Mouse (Mus musculus) kidney, embryonic 15.5 days (tissue): ENCODE results near the gene Dok7. TPM values are rescaled to one million over a fixed set of nuclear protein-coding genes. Genes with fewer than 3 reads are reported as not detected.
A peak's percentile ranks its signal among the peaks of the same experiment; 100 is the strongest.

Source experiments
- ATAC-seq: fragments of 200-750 bp; cut with Nextera tagmentation; replicated peaks from 2 replicates; pipeline ENCODE4 v1.8.0; 2017; ENCODE audit warnings: moderate TSS enrichment; ENCODE audit not compliant: low FRiP score
- H3K27ac ChIP-seq: fragments of 300-500 bp; sonication (generic); 2 replicates; pipeline ENCODE4 v1.5.1; 2015; ENCODE audit warnings: mild to moderate bottlenecking, inconsistent platforms
- H3K27me3 ChIP-seq: fragments of 300-500 bp; sonication (generic); 2 replicates; pipeline ENCODE4 v1.6.1; 2015; ENCODE audit warnings: inconsistent platforms
- H3K36me3 ChIP-seq: fragments of 300-500 bp; sonication (generic); 2 replicates; pipeline ENCODE4 v1.6.1; 2015; ENCODE audit warnings: inconsistent platforms
- H3K4me1 ChIP-seq: fragments of 300-500 bp; sonication (generic); 2 replicates; pipeline ENCODE4 v1.6.1; 2015; ENCODE audit warnings: inconsistent platforms
- H3K4me2 ChIP-seq: fragments of 300-500 bp; sonication (generic); 2 replicates; pipeline ENCODE4 v1.6.1; 2015; ENCODE audit warnings: moderate library complexity, mild to moderate bottlenecking, inconsistent platforms
- H3K4me3 ChIP-seq: fragments of 300-500 bp; sonication (generic); replicated peaks from 2 replicates; pipeline ENCODE4 v1.5.1; 2015; ENCODE audit warnings: mild to moderate bottlenecking, inconsistent platforms
- H3K9ac ChIP-seq: fragments of 300-500 bp; sonication (generic); 2 replicates; pipeline ENCODE4 v1.6.1; 2015; ENCODE audit warnings: mild to moderate bottlenecking, inconsistent platforms
- H3K9me3 ChIP-seq: fragments of 300-500 bp; sonication (generic); replicated peaks from 2 replicates; pipeline ENCODE4 v1.6.1; 2016; ENCODE audit warnings: inconsistent platforms
- WGBS: fragments of 180-500 bp; shearing (Covaris S2); methylation state at CpG from one replicate; pipeline ENCODE4 v1.1.7; 2015; ENCODE audit warnings: mixed read lengths; 5-methylcytosine and 5-hydroxymethylcytosine counted together
- polyA plus RNA-seq: library from polyadenylated mRNA; unstranded; fragments of >200 nt; fragmentation: Nextera tagmentation; extraction: Ambion mirVana; gene quantifications from 2 replicates; pipeline ENCODE4 v1.2.1, GENCODE M21; 2015

Gene Dok7
- polyA plus RNA-seq, 1 experiment from 2014 or later: 1.1 TPM

DNA sequence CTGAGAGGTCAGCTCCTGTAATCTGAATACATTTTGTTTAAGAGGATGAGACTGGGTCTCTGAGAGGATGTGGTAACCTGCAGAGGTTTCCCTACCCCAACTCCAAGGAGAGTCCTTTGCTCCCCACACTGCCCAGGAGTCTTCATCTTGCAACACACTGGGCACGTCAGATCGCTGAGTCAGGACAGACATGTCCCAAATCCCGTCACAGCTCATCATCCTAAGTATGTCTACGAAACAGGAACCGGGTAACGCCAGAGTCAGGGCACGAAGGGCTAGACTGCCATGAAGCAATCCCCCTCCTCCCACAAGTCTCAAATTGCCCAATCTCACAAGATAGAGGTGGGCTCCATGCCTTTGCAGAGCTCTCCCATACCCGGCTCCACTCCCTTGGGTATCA lies 46.5 kb downstream of the Dok7 start:
- no peak overlapping the region for H3K9ac ChIP-seq
- no peak for ATAC-seq
- peaks cover 26% of the 10 kb centered on the region for H3K4me1 ChIP-seq
- no peak overlapping the region for H3K27ac ChIP-seq
- H3K9me3 ChIP-seq: no peaks in the 10 kb centered on the region
- peaks cover 46% of the 10 kb centered on the region for H3K36me3 ChIP-seq
- no peaks in the 10 kb centered on the region for H3K27me3 ChIP-seq
- H3K4me2 ChIP-seq: peak overlapping the region; percentile 70; the same call in 1 of the 2 replicates
- 63% methylated on average over 8 of the region's 8 CpGs for WGBS
- no peak overlapping the region for H3K4me3 ChIP-seq

DNA sequence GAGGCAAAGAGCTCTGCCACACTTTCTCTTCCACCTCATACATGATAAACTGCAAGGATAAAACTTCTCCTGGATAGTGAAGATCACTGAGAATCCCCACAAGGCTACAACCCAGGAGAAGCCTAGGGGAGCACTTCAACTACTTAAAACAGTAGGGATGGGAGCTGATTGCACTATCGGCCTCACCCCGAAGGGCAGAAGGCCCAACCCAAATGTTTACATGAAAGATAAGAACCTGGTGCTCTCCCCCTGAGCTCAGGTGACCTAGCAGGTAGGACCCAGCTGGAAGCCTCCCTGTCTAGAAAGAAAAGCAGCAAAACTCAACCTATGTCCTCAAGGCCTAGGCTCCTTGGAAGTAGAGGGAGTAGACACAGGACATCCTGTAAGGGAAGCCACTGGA lies 47.0 kb downstream of the Dok7 start:
- H3K4me3 ChIP-seq: peak overlapping the region; percentile 90

DNA sequence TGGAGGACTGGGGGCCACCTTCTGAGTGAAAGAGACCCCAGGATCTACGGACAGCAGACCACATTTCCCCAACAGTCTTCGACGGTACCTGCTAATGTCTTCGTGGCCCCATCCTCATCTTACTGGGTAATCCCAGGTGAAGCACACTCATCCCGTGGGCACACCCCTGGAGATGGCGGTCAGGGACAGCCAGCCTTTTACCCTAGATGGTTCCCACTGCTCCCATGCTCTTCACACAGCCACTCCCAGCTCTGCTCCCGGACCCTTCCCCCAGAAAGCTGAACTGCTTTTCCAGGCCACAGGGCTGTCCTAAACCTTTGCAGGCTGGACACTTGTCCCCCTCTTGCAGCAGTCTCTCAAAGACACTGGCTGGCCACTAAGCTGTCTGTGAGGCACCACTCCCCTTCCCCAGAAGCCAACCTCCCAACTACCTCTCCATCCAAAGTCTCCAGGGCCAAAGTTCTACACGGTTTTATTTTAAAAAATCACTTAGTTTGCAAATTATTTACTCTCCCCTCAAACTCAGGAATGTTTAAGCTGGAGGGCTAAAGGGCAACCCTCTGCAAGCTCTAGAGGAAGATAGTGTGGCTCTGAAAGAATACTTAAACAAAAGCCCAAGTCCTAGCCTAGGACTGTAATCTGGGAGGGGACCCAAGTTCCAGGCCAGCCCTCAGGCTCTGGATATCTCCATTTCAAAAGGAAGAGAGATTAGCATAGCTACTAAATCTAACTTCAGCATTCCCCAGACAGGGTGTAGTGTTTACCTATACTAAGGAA lies 47.8 kb downstream of the Dok7 start:
- Histone ChIP-seq H3K4me1 (peaks cover 26% of the 10 kb centered on the region), H3K4me3 (peak overlapping the region; percentile 90), H3K4me2 (peak overlapping the region; percentile 70), H3K36me3 (peaks cover 33% of the 10 kb centered on the region), H3K27me3 (no peaks in the 10 kb centered on the region), H3K27ac (peak overlapping the region; percentile 77; the same call in 1 of the 2 replicates), H3K9ac (peak overlapping the region; percentile 62), H3K9me3 (no peaks in the 10 kb centered on the region)
- WGBS: 63% methylated on average over 8 of the region's 8 CpGs
- no peak for ATAC-seq

More for the DNA sequence above, 47.0 kb downstream of the Dok7 start:
- WGBS: 78% methylated on average over 2 of the region's 2 CpGs
- Histone ChIP-seq H3K9me3 (no peaks in the 10 kb centered on the region), H3K36me3 (peaks cover 41% of the 10 kb centered on the region), H3K4me2 (peak overlapping the region; percentile 70), H3K27me3 (no peaks in the 10 kb centered on the region), H3K9ac (no peak overlapping the region), H3K4me1 (peaks cover 26% of the 10 kb centered on the region), H3K27ac (no peak overlapping the region)
- no peak for ATAC-seq

DNA sequence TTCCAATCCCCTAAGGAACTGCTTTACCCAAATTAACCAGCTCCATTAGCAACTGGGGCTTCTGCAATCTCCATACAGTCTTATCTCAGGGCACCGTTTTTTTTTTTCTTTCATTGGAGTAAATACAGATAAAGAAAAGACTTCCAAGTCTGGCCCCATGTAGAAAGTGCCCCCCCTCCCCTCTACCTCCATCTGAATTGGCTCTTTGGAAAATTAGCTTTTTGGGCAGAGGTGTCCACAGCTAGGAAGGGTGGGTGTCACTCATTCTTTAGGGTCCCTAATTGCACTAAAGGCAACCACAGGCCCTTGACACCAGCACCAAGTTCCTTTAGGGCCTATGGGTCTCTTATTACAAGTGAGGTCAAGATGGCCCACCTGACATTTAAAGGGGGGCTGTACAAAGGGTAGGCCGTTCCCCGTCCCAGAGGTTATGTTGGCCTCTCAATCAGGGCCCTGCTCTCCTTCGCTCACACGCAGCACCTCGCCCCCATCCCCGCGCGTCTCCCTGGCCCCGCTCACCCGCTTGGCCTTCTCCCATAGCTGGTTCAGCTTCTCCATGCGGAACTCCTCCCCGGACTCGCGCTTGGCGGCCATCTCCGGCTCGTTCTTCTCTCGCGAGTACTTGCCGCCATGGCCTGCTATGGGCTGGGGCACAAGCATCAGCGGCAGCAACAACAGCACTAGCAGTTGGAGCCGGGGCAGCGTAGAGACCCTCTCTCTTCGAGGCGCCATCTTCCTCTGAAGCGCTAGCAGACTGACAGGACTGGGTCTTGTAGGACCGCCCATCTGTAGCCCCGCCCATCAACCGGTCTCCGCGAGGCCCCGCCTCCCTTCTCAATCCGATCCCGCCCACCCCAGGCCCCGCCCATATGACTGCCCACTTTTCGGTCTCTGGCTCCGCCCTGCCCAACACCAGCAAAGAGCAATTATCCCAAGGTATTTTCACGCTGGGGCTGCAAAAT lies 48.7 kb downstream of the Dok7 start, which contains the start of gene Lrpap1:
Gene Lrpap1 (minus strand): TSS at position 807 of the 962 bp plus-strand sequence.
- Histone ChIP-seq H3K9me3 (no peaks in the 10 kb centered on the region), H3K9ac (peak within 1 kb of the TSS; percentile 62), H3K4me3 (peak within 1 kb of the TSS; percentile 90), H3K36me3 (peaks cover 24% of the 10 kb centered on the region), H3K4me2 (peak within 1 kb of the TSS; percentile 70), H3K27me3 (no peaks in the 10 kb centered on the region), H3K4me1 (peaks cover 26% of the 10 kb centered on the region), H3K27ac (peak within 1 kb of the TSS; percentile 77)
- WGBS: under 1% methylated on average over 39 of the region's 39 CpGs
- peak; percentile 95 for ATAC-seq

DNA sequence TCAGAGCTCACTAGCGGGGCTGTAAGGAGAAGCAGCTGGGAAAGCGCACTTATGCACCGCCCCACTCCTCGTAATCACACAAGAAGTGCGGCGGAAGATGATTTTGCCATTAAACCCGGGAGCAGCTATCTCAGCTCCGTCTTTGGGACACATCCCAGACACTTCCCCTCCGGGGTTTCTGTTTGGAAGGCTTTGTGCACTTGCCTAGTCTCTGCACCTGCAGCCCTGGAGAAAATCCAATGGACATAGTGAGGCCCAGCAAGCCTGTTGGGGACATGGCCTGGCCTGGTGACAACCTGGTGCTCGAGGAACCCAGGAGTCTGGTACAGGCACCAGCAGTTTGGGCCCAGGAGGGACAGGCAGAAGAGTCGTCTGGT lies 49.3 kb downstream of the Dok7 start:
- peak overlapping the region; percentile 90 for H3K4me3 ChIP-seq
- H3K36me3 ChIP-seq: peaks cover 18% of the 10 kb centered on the region
- 8% methylated on average over 11 of the region's 11 CpGs for WGBS
- H3K27me3 ChIP-seq: no peaks in the 10 kb centered on the region
- H3K4me2 ChIP-seq: peak overlapping the region; percentile 70
- 0 out of 2 replicates have a peak overlapping the region, but pooled peaks have one; percentile 1 for H3K27ac ChIP-seq
- no peaks in the 10 kb centered on the region for H3K9me3 ChIP-seq
- peak overlapping the region; percentile 35; the same call in 1 of the 2 replicates for H3K9ac ChIP-seq
- peaks cover 26% of the 10 kb centered on the region for H3K4me1 ChIP-seq
- no peak for ATAC-seq

DNA sequence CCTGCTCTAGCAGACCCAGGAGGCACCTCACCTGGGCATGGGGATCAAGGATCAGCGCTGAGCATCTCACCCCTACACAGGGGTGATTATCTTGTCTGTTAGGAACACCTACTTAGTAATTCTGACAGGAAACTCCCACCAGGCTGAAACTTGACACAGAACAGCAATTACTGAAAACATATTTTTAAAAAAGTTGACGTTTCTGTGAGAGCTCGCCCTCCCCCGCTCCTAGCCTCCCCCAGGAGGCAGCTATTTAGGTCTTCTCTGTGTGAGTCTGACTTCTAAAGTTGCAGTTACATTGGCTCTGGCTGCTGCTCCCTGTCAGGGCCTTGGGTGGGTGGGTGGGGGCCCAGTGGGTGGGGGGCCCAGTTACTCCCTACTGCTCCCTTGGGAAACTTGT lies 55.9 kb downstream of the Dok7 start:
- Histone ChIP-seq H3K36me3 (no peaks in the 10 kb centered on the region), H3K9me3 (no peaks in the 10 kb centered on the region), H3K27me3 (no peaks in the 10 kb centered on the region), H3K4me3 (no peak overlapping the region), H3K4me2 (no peak overlapping the region), H3K9ac (no peak overlapping the region), H3K4me1 (no peaks in the 10 kb centered on the region), H3K27ac (no peak overlapping the region)
- ATAC-seq: no peak
- 37% methylated on average over 4 of the region's 4 CpGs for WGBS

DNA sequence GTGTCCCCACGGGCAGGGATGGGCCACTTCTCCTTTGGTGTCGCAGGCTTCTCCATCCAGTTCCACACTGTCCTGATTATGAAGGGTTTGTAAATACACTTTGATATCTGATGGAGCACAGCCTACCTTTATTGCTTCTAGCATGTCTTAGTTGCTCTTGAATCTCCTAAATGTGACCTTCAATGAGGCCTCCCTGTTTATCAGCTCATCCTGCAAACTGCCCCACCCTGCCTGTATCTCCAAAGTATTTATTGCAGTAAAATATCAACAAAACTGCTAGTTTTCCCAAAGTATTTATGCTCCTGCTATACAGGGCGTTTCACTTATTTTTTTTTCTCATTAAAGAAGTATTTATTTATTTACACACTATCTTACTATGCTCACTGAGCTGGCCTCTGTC lies 59.4 kb downstream of the Dok7 start:
- 79% methylated on average over 3 of the region's 3 CpGs for WGBS
- Histone ChIP-seq H3K4me2 (no peak overlapping the region), H3K4me3 (no peak overlapping the region), H3K36me3 (no peaks in the 10 kb centered on the region), H3K4me1 (no peaks in the 10 kb centered on the region), H3K9ac (no peak overlapping the region), H3K27me3 (0 out of 2 replicates have a peak, but pooled peaks cover 4% of the 10 kb centered on the region), H3K9me3 (no peaks in the 10 kb centered on the region), H3K27ac (no peak overlapping the region)
- no peak for ATAC-seq

DNA sequence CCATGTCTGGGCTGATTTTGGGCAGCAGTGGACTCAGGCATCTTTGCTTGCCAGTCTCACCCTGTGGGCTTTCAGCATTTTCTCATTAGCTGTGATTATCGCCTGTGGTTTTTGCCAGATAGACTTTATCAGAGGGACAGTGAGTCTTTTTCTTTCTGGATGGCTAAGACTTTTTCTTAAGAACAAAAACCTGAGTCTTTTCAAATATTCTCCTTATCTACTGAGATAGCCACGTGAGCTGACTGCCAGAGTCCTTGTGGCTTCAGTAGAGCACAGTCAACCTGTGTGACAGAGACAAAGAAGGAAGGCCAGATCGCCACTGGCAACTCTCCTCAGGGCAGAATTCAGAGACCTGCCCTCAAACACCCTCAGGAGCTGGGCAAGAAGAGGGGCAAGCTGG lies 61.1 kb downstream of the Dok7 start:
- Histone ChIP-seq H3K9me3 (no peaks in the 10 kb centered on the region), H3K36me3 (no peaks in the 10 kb centered on the region), H3K4me2 (no peak overlapping the region), H3K4me1 (no peaks in the 10 kb centered on the region), H3K27me3 (0 out of 2 replicates have a peak, but pooled peaks cover 4% of the 10 kb centered on the region), H3K4me3 (no peak overlapping the region), H3K27ac (no peak overlapping the region), H3K9ac (no peak overlapping the region)
- WGBS: 83% methylated on average over 3 of the region's 3 CpGs
- no peak for ATAC-seq

DNA sequence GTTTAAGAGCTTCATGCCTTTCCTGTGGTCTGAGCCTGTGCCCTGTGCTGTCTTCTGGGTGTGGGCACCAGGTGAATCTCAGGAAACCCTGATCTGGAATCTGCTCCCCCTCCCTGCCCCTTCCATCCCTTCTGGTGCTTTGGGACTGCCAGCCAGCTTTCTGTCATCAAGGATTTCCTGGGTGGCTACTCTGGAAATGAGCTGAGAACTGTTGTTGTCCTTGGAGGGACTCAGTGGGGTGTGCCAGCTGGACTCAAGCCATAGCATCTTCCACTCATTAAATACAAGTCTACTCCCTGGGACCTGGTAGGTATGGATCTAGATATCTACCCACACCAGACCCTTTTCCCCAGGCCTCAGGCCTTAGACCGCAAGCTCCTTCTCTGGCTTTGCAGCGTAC lies 61.9 kb downstream of the Dok7 start:
- Histone ChIP-seq H3K36me3 (no peaks in the 10 kb centered on the region), H3K27me3 (0 out of 2 replicates have a peak, but pooled peaks cover 4% of the 10 kb centered on the region), H3K9ac (no peak overlapping the region), H3K4me1 (no peaks in the 10 kb centered on the region), H3K27ac (no peak overlapping the region), H3K4me3 (no peak overlapping the region), H3K9me3 (no peaks in the 10 kb centered on the region), H3K4me2 (no peak overlapping the region)
- no peak for ATAC-seq
- WGBS: 90% methylated on average over 2 of the region's 2 CpGs

DNA sequence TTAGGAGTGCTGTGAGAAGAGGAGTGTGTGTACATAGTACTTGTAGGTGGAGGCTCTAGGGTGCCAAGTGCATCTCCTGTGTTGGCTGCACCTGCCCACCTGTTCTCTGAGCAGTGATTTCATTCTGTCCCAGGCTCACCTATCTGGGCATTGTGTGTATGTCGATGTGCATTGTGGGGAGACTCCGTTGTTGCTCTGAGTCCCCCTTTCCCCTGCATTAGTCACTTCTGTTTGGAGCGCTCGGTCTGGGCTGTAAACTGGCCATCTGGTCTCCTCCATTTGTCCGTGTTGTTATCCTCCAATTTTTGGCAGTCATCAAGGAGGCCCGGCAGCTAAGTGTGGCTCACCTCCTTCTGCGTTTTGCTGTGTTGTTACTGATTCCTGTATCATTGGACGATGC lies 63.5 kb downstream of the Dok7 start:
- no peaks in the 10 kb centered on the region for H3K36me3 ChIP-seq
- no peaks in the 10 kb centered on the region for H3K4me1 ChIP-seq
- H3K9ac ChIP-seq: no peak overlapping the region
- 0 out of 2 replicates have a peak, but pooled peaks cover 4% of the 10 kb centered on the region for H3K27me3 ChIP-seq
- H3K27ac ChIP-seq: no peak overlapping the region
- no peaks in the 10 kb centered on the region for H3K9me3 ChIP-seq
- no peak overlapping the region for H3K4me2 ChIP-seq
- WGBS: 32% methylated on average over 8 of the region's 8 CpGs
- no peak for ATAC-seq
- H3K4me3 ChIP-seq: no peak overlapping the region

DNA sequence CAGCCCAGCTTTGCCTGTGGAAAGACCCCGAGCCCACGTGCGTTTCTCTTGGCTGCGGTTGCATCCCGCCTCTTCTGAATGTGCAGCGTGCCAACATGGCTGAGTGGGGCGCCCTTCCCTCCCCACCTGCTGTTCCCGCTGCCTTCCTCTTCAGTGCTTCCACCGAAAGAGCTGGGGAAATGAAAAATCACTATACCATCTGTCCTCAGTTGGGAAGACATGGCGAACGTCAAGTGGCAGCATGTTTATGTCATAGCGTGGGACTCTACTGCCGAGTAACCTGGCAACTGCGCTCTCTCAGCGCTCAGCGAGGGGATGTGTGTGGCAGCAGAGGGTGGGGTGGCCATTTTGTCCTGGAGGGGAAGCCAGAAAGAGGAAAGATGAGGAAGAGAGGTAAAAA lies 72.6 kb downstream of the Dok7 start:
- Histone ChIP-seq H3K4me3 (no peak overlapping the region), H3K9ac (no peak overlapping the region), H3K4me1 (no peaks in the 10 kb centered on the region), H3K4me2 (no peak overlapping the region), H3K9me3 (no peaks in the 10 kb centered on the region), H3K27ac (no peak overlapping the region), H3K27me3 (no peaks in the 10 kb centered on the region), H3K36me3 (no peaks in the 10 kb centered on the region)
- ATAC-seq: no peak
- 88% methylated on average over 16 of the region's 16 CpGs for WGBS

DNA sequence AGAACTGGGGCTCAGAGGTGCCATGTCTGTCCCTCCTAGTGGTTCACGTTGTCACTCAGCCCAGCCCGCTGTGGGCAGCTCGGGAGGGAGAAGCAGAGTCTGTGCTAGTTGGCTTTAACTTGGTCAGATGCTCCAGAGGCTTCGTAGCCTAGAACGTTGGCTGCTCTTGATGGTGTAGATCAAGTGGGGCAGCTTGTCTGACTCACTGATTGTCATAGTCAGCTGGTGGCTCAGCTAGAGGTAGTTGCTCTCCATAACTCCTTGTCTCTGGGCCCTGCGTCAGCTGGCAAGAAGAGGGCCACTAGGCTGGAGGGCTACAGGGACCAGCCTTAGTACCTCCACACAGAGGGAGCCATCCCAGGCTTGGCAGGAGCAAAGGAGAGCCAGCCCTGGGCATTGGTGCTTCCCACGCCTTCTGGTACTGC lies 73.2 kb downstream of the Dok7 start:
- no peak overlapping the region for H3K9ac ChIP-seq

More for the DNA sequence above, 73.2 kb downstream of the Dok7 start:
- ATAC-seq: no peak
- 87% methylated on average over 7 of the region's 7 CpGs for WGBS
- Histone ChIP-seq H3K27ac (no peak overlapping the region), H3K36me3 (no peaks in the 10 kb centered on the region), H3K4me2 (no peak overlapping the region), H3K27me3 (no peaks in the 10 kb centered on the region), H3K4me3 (no peak overlapping the region), H3K9me3 (no peaks in the 10 kb centered on the region), H3K4me1 (no peaks in the 10 kb centered on the region)
